In genomic region chr14:101836401-101836800, GRCm38 (mm10) we compare ENCODE assay signal across 30 mouse cellular contexts.
DNase-seq lines count a peak whose midpoint lies in the region; ATAC-seq lines count a peak whose summit lies in the region.
"Had no signal": no experiment of that assay in that cellular context is flagged by ENCODE, and none has a peak within 500 bp of the region (broad histone marks: within the 10 kb centered on the region; RNA-seq: fewer than 3 reads in every experiment).

No protein-coding gene starts in this region.

- H3K4me1 ChIP-seq in intestine, embryonic 15.5 days (replicated peaks), result no peaks in the 10 kb centered on the region; the same call in 1 of the 2 replicates
- peaks cover 4% of the 10 kb centered on the region for H3K4me1 ChIP-seq in liver, embryonic 16.5 days (ENCODE audit: control insufficient read depth, low read depth, low read length)
- H3K4me1 ChIP-seq in hindbrain, embryonic 12.5 days, result no peaks in the 10 kb centered on the region
- peaks cover 22% of the 10 kb centered on the region for H3K4me1 ChIP-seq in forebrain, embryonic 15.5 days
- H3K4me1 ChIP-seq: midbrain, embryonic 13.5 days; stomach, embryonic 15.5 days had no signal

- H3K9ac ChIP-seq in intestine, embryonic 15.5 days, result no peak overlapping the region
- H3K9ac ChIP-seq in liver, embryonic 16.5 days (ENCODE audit: low read depth, low read length), result no peak overlapping the region
- H3K9ac ChIP-seq in hindbrain, embryonic 12.5 days, result no peak overlapping the region
- H3K9ac ChIP-seq in forebrain, embryonic 15.5 days (replicated peaks), result no peak overlapping the region
- H3K9ac ChIP-seq: embryonic facial prominence, embryonic 13.5 days; forebrain, postnatal 0 days; heart, embryonic 12.5 days; hindbrain, embryonic 14.5 days; limb, embryonic 12.5 days; midbrain, embryonic 13.5 days; stomach, embryonic 15.5 days had no signal

- peak; percentile 37 to 63 for DNase-seq in kidney, adult 8-10 months
- no peak for DNase-seq in kidney, adult 18-20 months
- peak; percentile 21 to 71 for DNase-seq in kidney, postnatal 25 days
- DNase-seq in neural tube, embryonic 10.5 days (ENCODE audit: extremely low spot score, low spot score), result no peak
- DNase-seq: adrenal gland, postnatal 14 days; cerebellum, adult 11-12 months; cerebellum, adult 9-11 months; embryo, embryonic 11 days; forebrain, postnatal 0 days; heart, adult 2 months; heart, postnatal 4 days; right cerebral cortex, postnatal 14 days; thymus, adult 18-20 months; thymus, postnatal 25 days had no signal

- WGBS in intestine, embryonic 15.5 days, result 64% methylated on average over 2 of the region's 2 CpGs
- WGBS in liver, embryonic 16.5 days (ENCODE audit: insufficient replicate concordance), result 59% methylated on average over 2 of the region's 2 CpGs
- WGBS in hindbrain, embryonic 12.5 days, result 89% methylated on average over 2 of the region's 2 CpGs
- WGBS in forebrain, embryonic 15.5 days, result 89% methylated on average over 2 of the region's 2 CpGs

- H3K4me2 ChIP-seq in intestine, embryonic 15.5 days (replicated peaks), result no peak overlapping the region
- peak overlapping the region; percentile 25; the same call in 1 of the 2 replicates for H3K4me2 ChIP-seq in liver, embryonic 16.5 days (ENCODE audit: low read depth, low read length)
- no peak overlapping the region for H3K4me2 ChIP-seq in hindbrain, embryonic 12.5 days (replicated peaks)
- H3K4me2 ChIP-seq in forebrain, embryonic 15.5 days (replicated peaks), result no peak overlapping the region
- H3K4me2 ChIP-seq: embryonic facial prominence, embryonic 13.5 days; heart, embryonic 12.5 days; hindbrain, embryonic 14.5 days; limb, embryonic 12.5 days; midbrain, embryonic 13.5 days; stomach, embryonic 15.5 days had no signal

- no peaks in the 10 kb centered on the region for H3K9me3 ChIP-seq in intestine, embryonic 15.5 days
- no peaks in the 10 kb centered on the region for H3K9me3 ChIP-seq in liver, embryonic 16.5 days (replicated peaks; ENCODE audit: control insufficient read depth, low read length)
- H3K9me3 ChIP-seq in hindbrain, embryonic 12.5 days (replicated peaks), result no peaks in the 10 kb centered on the region
- H3K9me3 ChIP-seq in forebrain, embryonic 15.5 days, result no peaks in the 10 kb centered on the region
- H3K9me3 ChIP-seq: embryonic facial prominence, embryonic 13.5 days; heart, embryonic 12.5 days; limb, embryonic 12.5 days; midbrain, embryonic 13.5 days; stomach, embryonic 15.5 days had no signal

- 0 out of 2 replicates have a peak, but pooled peaks have one; percentile 19 for ATAC-seq in intestine, embryonic 15.5 days
- no peak for ATAC-seq in liver, embryonic 16.5 days (ENCODE audit: low read depth)
- ATAC-seq in hindbrain, embryonic 12.5 days (ENCODE audit: low FRiP score), result no peak
- ATAC-seq in forebrain, embryonic 15.5 days (replicated peaks), result no peak
- ATAC-seq: inflammation-experienced regulatory T-cells, adult 6 months; lung, postnatal 0 days; midbrain, embryonic 13.5 days; Patski had no signal

- H3K4me3 ChIP-seq in intestine, embryonic 15.5 days (replicated peaks), result no peak overlapping the region
- H3K4me3 ChIP-seq in liver, embryonic 16.5 days (ENCODE audit: low read depth, low read length), result no peak overlapping the region
- no peak overlapping the region for H3K4me3 ChIP-seq in hindbrain, embryonic 12.5 days
- no peak overlapping the region for H3K4me3 ChIP-seq in forebrain, embryonic 15.5 days
- H3K4me3 ChIP-seq: embryonic facial prominence, embryonic 13.5 days; heart, adult 2 months; heart, embryonic 12.5 days; layer of hippocampus, adult 2 months; left cerebral cortex, adult 2 months; limb, embryonic 12.5 days; midbrain, embryonic 13.5 days; stomach, embryonic 15.5 days had no signal

- H3K27ac ChIP-seq in intestine, embryonic 15.5 days, result no peak overlapping the region
- no peak overlapping the region for H3K27ac ChIP-seq in liver, embryonic 16.5 days (ENCODE audit: low read length)
- no peak overlapping the region for H3K27ac ChIP-seq in hindbrain, embryonic 12.5 days
- H3K27ac ChIP-seq in forebrain, embryonic 15.5 days (replicated peaks), result no peak overlapping the region
- H3K27ac ChIP-seq: embryonic facial prominence, embryonic 13.5 days; heart, adult 2 months; hindbrain, embryonic 14.5 days; layer of hippocampus, adult 2 months; left cerebral cortex, adult 2 months; limb, embryonic 12.5 days; macrophage; midbrain, embryonic 13.5 days; stomach, embryonic 15.5 days had no signal

- H3K27me3 ChIP-seq in intestine, embryonic 15.5 days (replicated peaks), result no peaks in the 10 kb centered on the region
- no peaks in the 10 kb centered on the region for H3K27me3 ChIP-seq in liver, embryonic 16.5 days (ENCODE audit: control insufficient read depth, insufficient read depth, low read depth, low read length)
- no peaks in the 10 kb centered on the region for H3K27me3 ChIP-seq in hindbrain, embryonic 12.5 days
- no peaks in the 10 kb centered on the region for H3K27me3 ChIP-seq in forebrain, embryonic 15.5 days
- H3K27me3 ChIP-seq: embryonic facial prominence, embryonic 13.5 days; heart, embryonic 12.5 days; limb, embryonic 12.5 days; midbrain, embryonic 13.5 days; Patski; stomach, embryonic 15.5 days had no signal

- H3K36me3 ChIP-seq in intestine, embryonic 15.5 days, result no peaks in the 10 kb centered on the region
- H3K36me3 ChIP-seq in liver, embryonic 16.5 days (ENCODE audit: control insufficient read depth, insufficient read depth), result no peaks in the 10 kb centered on the region
- no peaks in the 10 kb centered on the region for H3K36me3 ChIP-seq in hindbrain, embryonic 12.5 days
- H3K36me3 ChIP-seq in forebrain, embryonic 15.5 days, result no peaks in the 10 kb centered on the region
- H3K36me3 ChIP-seq: embryonic facial prominence, embryonic 13.5 days; heart, embryonic 12.5 days; limb, embryonic 12.5 days; midbrain, embryonic 13.5 days; stomach, embryonic 15.5 days had no signal

Comparison
In these comparisons a context has a peak if more than half of its experiments do, and no peak if none do; other contexts are left out.
1. DNase-seq: peak in kidney, adult 8-10 months (2 of 2) and kidney, postnatal 25 days (2 of 2); none in kidney, adult 18-20 months (single experiment) and neural tube, embryonic 10.5 days (single experiment).